Mouse (Mus musculus) liver, embryonic 14.5 days (tissue): ENCODE measurements at regions not wholly inside any gene's neighbourhood (a gene's known extent, or its start where the extent isn't known, plus 50 kb on each side); places are given as distances from the start of the nearest gene placed in this dataset.

Experiments used
- ATAC-seq: fragments of 200-750 bp; cut with Nextera tagmentation; 2 replicates; pipeline ENCODE4 v1.8.0; 2017; ENCODE audit warnings: moderate number of reproducible peaks, mild to moderate bottlenecking, moderate library complexity; ENCODE audit not compliant: insufficient read depth
- DNase-seq, 3 experiments: peaks; one replicate each; pipeline ENCODE4 v3.0.0-alpha.2; 2012 to 2013; ENCODE audit warnings: low read depth in 3 of 3, low spot score in 3 of 3
- H3K27ac ChIP-seq: fragments of 300-500 bp; sonication (generic); 2 replicates; pipeline ENCODE4 v1.5.1; 2014; ENCODE audit warnings: moderate library complexity, mild to moderate bottlenecking, control low read depth, inconsistent platforms
- H3K27me3 ChIP-seq: fragments of 300-500 bp; sonication (generic); 2 replicates; pipeline ENCODE4 v1.6.1; 2014; ENCODE audit warnings: mild to moderate bottlenecking, low read length, moderate library complexity; ENCODE audit not compliant: control insufficient read depth, insufficient read depth
- H3K36me3 ChIP-seq: fragments of 300-500 bp; sonication (generic); replicated peaks from 2 replicates; pipeline ENCODE4 v1.6.1; 2014; ENCODE audit warnings: low read depth; ENCODE audit not compliant: control insufficient read depth, insufficient read depth
- H3K4me1 ChIP-seq, 2 experiments: fragments of 200-500 bp in 1 of 2; fragments of 300-500 bp in 1 of 2; sonication (generic) in 1 of 2; replicated peaks; 2 replicates each; pipeline ENCODE4 v1.6.1; 2012 to 2014; ENCODE audit warnings: antibody characterized with exemption in 1 of 2, inconsistent platforms in 1 of 2, low read length in 1 of 2; ENCODE audit not compliant: control insufficient read depth in 2 of 2, insufficient read depth in 2 of 2
- H3K4me2 ChIP-seq: fragments of 300-500 bp; sonication (generic); 2 replicates; pipeline ENCODE4 v1.6.1; 2014; ENCODE audit warnings: low read depth, mild to moderate bottlenecking, control low read depth, moderate library complexity
- H3K4me3 ChIP-seq, 2 experiments: fragments of 200-500 bp in 1 of 2; fragments of 300-500 bp in 1 of 2; sonication (generic) in 1 of 2; 2 replicates each; pipeline ENCODE4 v1.5.1; 2012 to 2014; ENCODE audit warnings: low read depth in 2 of 2, low read length in 2 of 2, mild to moderate bottlenecking in 2 of 2, control low read depth in 1 of 2, inconsistent platforms in 1 of 2, moderate library complexity in 1 of 2; ENCODE audit not compliant: insufficient read depth in 1 of 2
- H3K9ac ChIP-seq: fragments of 300-500 bp; sonication (generic); replicated peaks from 2 replicates; pipeline ENCODE4 v1.6.1; 2014; ENCODE audit warnings: mild to moderate bottlenecking, control low read depth, moderate library complexity
- H3K9me3 ChIP-seq: fragments of 300-500 bp; sonication (generic); 2 replicates; pipeline ENCODE4 v1.6.1; 2016; ENCODE audit warnings: low read length, mixed read lengths; ENCODE audit not compliant: control insufficient read depth
- CTCF ChIP-seq: IDR thresholded peaks from 2 replicates; pipeline ENCODE4 v1.5.1; 2016; ENCODE audit warnings: antibody characterized with exemption, low read depth, control low read depth
- EP300 ChIP-seq: IDR thresholded peaks from 2 replicates; pipeline ENCODE4 v1.6.1; 2016; ENCODE audit warnings: antibody characterized with exemption, low read depth
- WGBS: fragments of 180-500 bp; shearing (Covaris S2); extraction: QIAGEN DNeasy Blood & Tissue Kit; methylation state at CpG from one replicate; pipeline ENCODE4 v1.1.7; 2014; ENCODE audit not compliant: insufficient replicate concordance; 5-methylcytosine and 5-hydroxymethylcytosine counted together

- no peak for DNase-seq
- ATAC-seq: no peak
- H3K4me3 ChIP-seq: no peak overlapping the region
- no peaks in the 10 kb centered on the region; the same call in 1 of the 2 replicates for H3K9me3 ChIP-seq
- 69% methylated on average over 1 of the region's 1 CpGs for WGBS
- H3K36me3 ChIP-seq: no peaks in the 10 kb centered on the region
- H3K27ac ChIP-seq: no peak overlapping the region
- TF ChIP-seq EP300: no peak
- no peak for TF ChIP-seq CTCF
- no peak overlapping the region for H3K4me2 ChIP-seq
- H3K4me1 ChIP-seq: no peaks in the 10 kb centered on the region; a peak in 1 of 4 replicates
- no peak overlapping the region for H3K9ac ChIP-seq
- no peaks in the 10 kb centered on the region for H3K27me3 ChIP-seq
These were observed 114.9 kb downstream of the CK137956 start for GRCm38 (mm10) chr4:127855836-127856235.

- no peak overlapping the region for H3K27ac ChIP-seq
- TF ChIP-seq CTCF (no peak), EP300 (no peak)
- no peaks in the 10 kb centered on the region for H3K27me3 ChIP-seq
- no peak overlapping the region for H3K9ac ChIP-seq
- H3K4me1 ChIP-seq: no peaks in the 10 kb centered on the region; a peak in 1 of 4 replicates
- ATAC-seq: no peak
- H3K4me3 ChIP-seq: no peak overlapping the region
- H3K9me3 ChIP-seq: no peaks in the 10 kb centered on the region
- WGBS: 45% methylated on average over 3 of the region's 3 CpGs
- H3K36me3 ChIP-seq: no peaks in the 10 kb centered on the region
- H3K4me2 ChIP-seq: no peak overlapping the region
- DNase-seq: no peak
These were observed 115.9 kb downstream of the CK137956 start for GRCm38 (mm10) chr4:127854776-127855409.

- H3K36me3 ChIP-seq: no peaks in the 10 kb centered on the region
- no peak for TF ChIP-seq CTCF
- TF ChIP-seq EP300: no peak
- H3K9me3 ChIP-seq: no peaks in the 10 kb centered on the region
- no peak overlapping the region for H3K4me2 ChIP-seq
- H3K27ac ChIP-seq: no peak overlapping the region
- H3K4me3 ChIP-seq: no peak overlapping the region
- ATAC-seq (no peak), DNase-seq (no peak)
- WGBS: 61% methylated on average over 5 of the region's 5 CpGs
- H3K27me3 ChIP-seq: no peaks in the 10 kb centered on the region
- no peak overlapping the region for H3K9ac ChIP-seq
- no peaks in the 10 kb centered on the region for H3K4me1 ChIP-seq
These were observed 121.4 kb downstream of the CK137956 start for GRCm38 (mm10) chr4:127849306-127849705.

GRCm38 (mm10) chr4:127846321-127846720 lies 124.4 kb downstream of the CK137956 start:
- ATAC-seq (no peak), DNase-seq (no peak)
- TF ChIP-seq CTCF (no peak), EP300 (no peak)
- no peak overlapping the region for H3K27ac ChIP-seq
- H3K4me1 ChIP-seq: no peaks in the 10 kb centered on the region
- H3K27me3 ChIP-seq: no peaks in the 10 kb centered on the region
- 30% methylated on average over 3 of the region's 3 CpGs for WGBS
- H3K4me3 ChIP-seq: no peak overlapping the region
- H3K4me2 ChIP-seq: no peak overlapping the region
- no peak overlapping the region for H3K9ac ChIP-seq
- no peaks in the 10 kb centered on the region for H3K9me3 ChIP-seq
- H3K36me3 ChIP-seq: no peaks in the 10 kb centered on the region

- no peaks in the 10 kb centered on the region for H3K4me1 ChIP-seq
- no peak overlapping the region for H3K27ac ChIP-seq
- DNase-seq: no peak
- H3K27me3 ChIP-seq: no peaks in the 10 kb centered on the region
- H3K9ac ChIP-seq: no peak overlapping the region
- no peaks in the 10 kb centered on the region for H3K9me3 ChIP-seq
- no peak for ATAC-seq
- no peak overlapping the region for H3K4me3 ChIP-seq
- H3K36me3 ChIP-seq: no peaks in the 10 kb centered on the region
- no peak overlapping the region for H3K4me2 ChIP-seq
- no peak for TF ChIP-seq CTCF
- TF ChIP-seq EP300: no peak
- 51% methylated on average over 7 of the region's 7 CpGs for WGBS
These were observed 127.3 kb downstream of the CK137956 start for GRCm38 (mm10) chr4:127843421-127843820.
